Mouse (Mus musculus) splenic B cell, adult 2 months (primary cell): ENCODE data around the gene Taf9b.

Source experiments
- DNase-seq: peaks from one replicate; pipeline ENCODE4 v3.0.0-alpha.2; 2011; ENCODE audit warnings: low read depth, low spot score
- H3K27me3 ChIP-seq: 2 replicates; pipeline ENCODE4 v1.6.1; 2012; ENCODE audit warnings: mild to moderate bottlenecking, low read length, moderate library complexity, mixed read lengths; ENCODE audit not compliant: control insufficient read depth, poor library complexity, insufficient read depth, severe bottlenecking
- H3K36me3 ChIP-seq: 2 replicates; pipeline ENCODE4 v1.6.1; 2012; ENCODE audit warnings: mild to moderate bottlenecking, low read length, moderate library complexity, mixed read lengths; ENCODE audit not compliant: control insufficient read depth, poor library complexity, insufficient read depth, severe bottlenecking

Gene Taf9b

GRCm38 (mm10) chrX:106171106-106171852, 49.7 kb downstream of the Taf9b start:
- DNase-seq = peak; percentile 83
- Histone ChIP-seq H3K27me3 (no peaks in the 10 kb centered on the region; the same call in 1 of the 2 replicates), H3K36me3 (no peaks in the 10 kb centered on the region)

- DNase-seq = peak; percentile 50
- H3K27me3 ChIP-seq = no peaks in the 10 kb centered on the region
- H3K36me3 ChIP-seq = no peaks in the 10 kb centered on the region
Measured at GRCm38 (mm10) chrX:106165089-106165488, 55.9 kb downstream of the Taf9b start.

DNA sequence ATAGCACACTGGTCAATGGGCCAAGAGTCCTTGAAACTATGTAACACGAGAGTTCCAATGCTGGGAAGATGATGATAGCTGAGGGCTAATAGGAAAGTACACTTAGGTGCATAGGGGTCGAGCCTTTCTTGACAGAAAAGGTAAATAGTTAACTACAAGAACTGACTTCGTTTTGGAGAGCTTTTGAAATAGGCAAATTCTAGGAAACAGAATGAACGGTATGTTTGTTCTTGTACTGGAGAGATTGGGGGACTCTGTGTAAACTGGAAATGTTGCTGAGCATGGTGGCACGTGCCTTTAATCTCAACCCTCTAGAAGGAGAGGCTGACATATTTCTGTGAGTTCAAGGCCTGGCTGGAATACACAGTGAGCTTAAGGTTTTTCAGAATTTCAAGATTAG, 56.4 kb downstream of the Taf9b start:
- Histone ChIP-seq H3K36me3 (no peaks in the 10 kb centered on the region), H3K27me3 (no peaks in the 10 kb centered on the region)
- DNase-seq = no peak

- no peaks in the 10 kb centered on the region for H3K27me3 ChIP-seq
- H3K36me3 ChIP-seq = no peaks in the 10 kb centered on the region
- no peak for DNase-seq
Measured at GRCm38 (mm10) chrX:106163995-106164394, 57.0 kb downstream of the Taf9b start.
